Mouse (Mus musculus) gastrocnemius, adult 8-10 months (tissue): ENCODE data around the gene Hist1h4i. TPM values are rescaled to one million over a fixed set of nuclear protein-coding genes. Genes with fewer than 3 reads are reported as not detected.
A peak's percentile ranks its signal among the peaks of the same experiment; 100 is the strongest.

Experiments used
- DNase-seq, 2 experiments: peaks; one replicate each; pipeline ENCODE4 v3.0.0; 2022; ENCODE audit warnings: low spot score in 2 of 2
- total RNA-seq, 4 experiments: library from RNA; stranded (reverse); gene quantifications; 2 replicates each; pipeline ENCODE4 v1.2.4; 2022

The Hist1h4i gene
- total RNA-seq, 4 experiments from 2014 or later, result 28.5 to 37.8 (median 35.7) TPM

- DNase-seq, result no peak
Measured at GRCm38 (mm10) chr13:22037415-22037814, 3.7 kb downstream of the Hist1h4i start.

DNA sequence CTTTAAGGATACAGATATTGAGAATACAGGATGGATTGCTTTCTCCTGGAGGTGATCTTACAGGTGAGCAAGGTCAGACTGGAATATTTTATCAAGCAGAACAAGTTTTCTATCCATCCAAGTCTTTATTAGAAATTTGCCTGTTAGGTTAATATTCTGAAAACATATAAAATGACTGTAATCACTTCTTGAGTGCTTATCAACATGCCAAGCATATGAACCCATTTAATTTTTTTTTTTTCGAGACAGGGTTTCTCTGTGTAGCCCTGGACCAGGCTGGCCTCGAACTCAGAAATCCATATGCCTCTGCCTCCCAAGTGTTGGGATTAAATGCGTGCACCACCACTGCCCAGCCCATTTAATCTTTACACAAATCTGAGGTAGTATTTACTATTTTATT lies 4.2 kb downstream of the Hist1h4i start:
- DNase-seq, result no peak

DNA sequence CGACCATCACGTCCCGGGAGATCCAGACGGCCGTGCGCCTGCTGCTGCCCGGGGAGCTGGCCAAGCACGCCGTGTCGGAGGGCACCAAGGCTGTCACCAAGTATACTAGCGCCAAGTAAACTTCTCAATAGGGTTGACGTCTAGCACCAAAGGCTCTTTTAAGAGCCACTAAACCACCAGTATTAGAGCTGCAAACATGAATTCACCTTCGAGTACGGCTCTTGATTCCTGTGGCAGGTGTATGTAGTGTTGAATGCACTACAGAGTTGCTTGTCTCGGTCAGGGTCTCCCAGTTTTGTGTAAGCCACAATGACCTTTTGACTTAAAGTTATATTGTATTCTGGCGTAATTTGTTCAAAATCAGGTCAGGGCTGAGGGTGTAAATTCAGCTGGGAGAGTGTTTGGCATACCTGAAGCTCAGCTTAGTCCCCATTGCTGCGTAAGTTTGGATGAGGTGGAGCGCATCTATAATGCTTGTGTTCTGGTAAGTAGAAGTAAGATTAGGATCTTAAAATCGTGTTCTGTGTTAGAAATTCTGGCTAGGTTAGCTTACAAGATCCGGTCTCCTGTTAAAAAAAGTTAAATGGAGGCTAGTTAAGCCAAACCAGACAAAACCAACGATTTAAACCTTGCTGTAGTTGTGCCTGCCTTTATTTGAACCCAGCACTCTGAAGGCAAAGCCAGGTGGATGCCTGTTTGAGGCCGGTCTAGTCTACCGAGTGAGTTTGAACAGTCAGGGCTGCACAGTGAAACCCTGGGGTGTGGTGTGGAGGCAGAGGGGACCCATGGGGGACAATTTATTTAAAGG lies 4.8 kb downstream of the Hist1h4i start:
- no peak for DNase-seq

- DNase-seq, result peak; percentile 42 to 46
Measured at GRCm38 (mm10) chr13:22035267-22036148, 5.7 kb downstream of the Hist1h4i start, which contains the start of the genes Hist1h2ah and Hist1h2bk. Gene Hist1h2ah, minus strand, starts transcription at chr13:22035568. Gene Hist1h2bk, plus strand, starts transcription at chr13:22035870.

DNA sequence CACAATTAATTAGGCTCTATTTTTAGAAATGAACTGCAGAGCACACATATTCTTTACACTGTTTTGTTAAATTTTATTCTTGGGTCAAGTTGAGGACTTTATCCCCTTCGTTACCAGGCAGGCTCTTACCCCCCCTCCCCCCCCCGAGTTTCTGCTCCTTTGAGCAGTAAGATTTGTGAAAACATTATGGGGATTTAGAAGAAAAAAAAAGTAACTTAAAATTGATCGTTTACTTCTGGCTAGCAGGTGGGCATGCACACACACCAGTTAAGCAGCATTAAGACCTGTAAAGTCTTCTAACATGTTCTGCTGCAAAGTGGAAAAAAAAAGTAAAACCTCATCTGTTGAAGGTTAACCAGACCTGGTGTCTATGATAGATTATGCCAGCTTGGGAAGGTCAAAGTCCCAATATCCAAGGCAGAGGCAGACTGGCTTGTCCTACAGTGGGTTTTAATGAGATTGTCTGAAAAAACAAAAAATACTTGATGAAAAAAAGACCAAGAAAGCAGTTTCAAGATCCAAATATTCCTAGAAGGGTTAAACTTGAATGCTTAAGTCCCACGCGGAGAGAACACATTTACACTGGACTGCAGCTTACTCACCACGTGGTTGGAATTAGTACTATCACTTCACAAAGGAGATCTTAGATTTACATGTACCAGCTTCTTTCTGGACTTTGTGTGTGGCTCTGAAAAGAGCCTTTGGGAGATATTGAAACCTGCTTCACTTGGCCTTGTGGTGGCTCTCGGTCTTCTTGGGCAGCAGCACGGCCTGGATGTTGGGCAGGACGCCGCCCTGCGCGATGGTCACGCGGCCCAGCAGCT lies 6.5 kb downstream of the Hist1h4i start:
- DNase-seq, result no peak

- no peak for DNase-seq
Measured at GRCm38 (mm10) chr13:22033741-22034442, 7.3 kb downstream of the Hist1h4i start.

- DNase-seq, result no peak
Measured at GRCm38 (mm10) chr13:22030493-22030892, 10.7 kb downstream of the Hist1h4i start.

GRCm38 (mm10) chr13:22029928-22030327 lies 11.2 kb downstream of the Hist1h4i start:
- no peak for DNase-seq

DNA sequence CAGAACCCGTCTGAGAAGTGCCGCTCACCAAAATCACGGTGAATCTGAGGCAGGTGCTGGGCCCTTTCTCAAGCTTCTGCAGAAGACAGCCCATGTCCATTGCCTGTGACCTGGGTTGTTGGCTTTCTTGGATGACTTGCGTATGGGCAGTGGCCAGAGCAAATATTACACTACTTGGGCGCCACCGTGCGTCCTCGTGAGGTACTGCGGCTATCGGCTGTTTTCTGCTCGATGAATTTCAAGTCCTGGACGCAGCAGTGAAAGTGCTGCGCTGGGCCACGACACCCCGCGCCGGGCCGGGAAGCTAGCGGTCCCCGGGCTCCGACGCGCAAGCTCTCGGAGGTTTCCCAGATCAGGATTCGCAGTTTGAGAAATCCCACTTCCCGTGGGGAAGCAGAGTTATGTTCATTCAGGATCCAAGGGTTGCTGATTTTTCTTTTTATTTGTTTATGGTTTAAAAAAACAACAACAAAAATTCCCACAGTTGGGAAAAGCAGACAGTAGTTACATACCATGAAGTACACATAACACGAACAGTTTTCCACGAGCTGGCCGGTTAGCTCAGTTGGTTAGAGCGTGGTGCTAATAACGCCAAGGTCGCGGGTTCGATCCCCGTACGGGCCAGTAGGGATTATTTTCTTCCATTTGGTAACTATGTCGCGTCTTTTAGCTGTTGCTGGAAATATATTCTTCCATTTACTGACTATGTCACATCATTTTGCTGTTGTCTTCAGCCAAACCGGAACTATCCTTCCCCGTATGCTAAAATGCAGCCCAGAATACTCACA lies 12.3 kb downstream of the Hist1h4i start:
- peak; percentile 95 to 96 for DNase-seq

GRCm38 (mm10) chr13:22026058-22027031 lies 14.8 kb downstream of the Hist1h4i start:
- DNase-seq, result peak; percentile 67 to 70

DNA sequence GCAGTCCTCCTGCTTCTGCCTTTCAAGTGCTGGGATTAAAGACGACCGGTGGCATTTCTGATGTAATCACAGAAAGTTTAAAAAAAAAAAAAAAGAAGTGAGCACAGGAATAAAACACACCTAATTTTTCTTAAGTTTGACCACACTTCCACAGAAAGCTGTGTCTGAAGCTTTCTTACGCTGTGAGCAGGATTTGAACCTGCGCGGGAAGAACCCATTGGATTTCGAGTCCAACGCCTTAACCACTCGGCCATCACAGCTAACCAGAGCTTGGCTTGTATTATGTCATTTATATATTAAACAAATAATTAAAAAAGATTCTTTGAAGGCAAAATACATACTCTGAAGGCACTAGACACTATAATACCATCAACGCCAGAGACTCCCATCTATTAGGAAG lies 18.9 kb downstream of the Hist1h4i start:
- DNase-seq, result peak; percentile 63 to 69

- DNase-seq, result no peak
Measured at GRCm38 (mm10) chr13:22021581-22021980, 19.6 kb downstream of the Hist1h4i start.

GRCm38 (mm10) chr13:22020901-22021339 lies 20.2 kb downstream of the Hist1h4i start:
- DNase-seq, result peak; percentile 47 to 63

GRCm38 (mm10) chr13:22019934-22020835 lies 21.0 kb downstream of the Hist1h4i start:
- DNase-seq, result no peak

DNA sequence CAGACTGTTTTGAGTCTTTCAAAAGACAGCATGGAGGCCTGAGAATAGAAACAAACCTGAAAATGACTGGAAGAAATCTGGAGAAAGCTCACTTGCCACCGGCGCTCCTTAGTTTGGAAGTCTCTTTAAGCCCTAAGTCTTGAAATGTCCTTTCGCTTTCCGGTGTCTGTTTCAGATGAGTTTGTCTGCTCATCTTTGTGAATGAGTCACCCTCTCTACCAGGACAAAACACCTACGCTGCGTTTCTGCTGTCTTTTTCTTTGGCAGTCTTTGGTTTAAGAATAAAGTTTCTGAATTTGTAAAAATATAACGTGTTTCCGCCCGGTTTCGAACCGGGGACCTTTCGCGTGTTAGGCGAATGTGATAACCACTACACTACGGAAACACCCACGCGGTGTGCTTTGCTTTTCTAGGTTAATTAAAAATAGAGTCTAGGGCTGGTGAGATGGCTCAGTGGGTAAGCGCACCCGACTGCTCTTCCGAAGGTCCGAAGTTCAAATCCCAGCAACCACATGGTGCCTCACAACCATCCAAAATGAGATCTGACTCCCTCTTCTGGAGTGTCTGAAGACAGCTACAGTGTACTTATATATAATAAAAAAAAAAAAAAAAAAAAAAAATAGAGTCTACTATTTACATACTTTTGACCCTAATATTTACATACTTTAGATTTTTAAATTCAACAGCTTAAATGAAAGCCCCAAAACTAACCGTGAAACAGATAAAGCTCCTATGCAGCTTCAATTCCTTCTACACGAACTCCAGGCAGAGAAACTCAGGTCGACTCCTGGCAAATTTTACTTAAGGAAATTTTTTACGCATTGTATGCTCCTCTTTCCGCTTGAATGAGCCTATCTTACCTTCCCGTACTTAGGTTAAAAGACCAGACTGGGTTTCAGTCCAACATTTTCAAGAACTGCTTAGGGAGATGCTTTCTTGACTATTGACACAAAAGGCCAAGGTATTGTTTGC lies 25.4 kb downstream of the Hist1h4i start:
- peak; percentile 60 to 62 for DNase-seq

DNA sequence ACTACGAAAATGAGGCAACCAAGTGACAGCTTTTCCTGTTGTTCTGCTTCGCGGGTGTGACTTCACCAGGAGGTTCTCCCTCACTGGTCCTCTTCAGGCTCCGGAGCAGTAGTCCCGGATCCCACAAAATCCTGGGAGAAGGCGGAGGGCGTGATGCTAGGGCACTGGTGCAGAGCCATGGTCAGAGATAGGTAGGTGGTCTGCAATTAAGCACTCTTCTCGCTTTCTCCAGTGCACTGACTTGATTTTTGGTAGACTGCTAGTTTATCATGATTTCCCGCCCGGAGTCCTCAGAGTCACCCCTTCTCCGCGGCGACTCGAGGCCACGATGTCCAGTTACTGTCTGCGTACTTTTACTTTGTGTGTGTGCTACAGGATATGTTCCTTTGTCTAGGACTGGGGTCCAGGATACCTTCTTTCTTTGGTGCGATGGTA lies 26.7 kb downstream of the Hist1h4i start:
- DNase-seq, result no peak
